Mouse (Mus musculus): Measurements from ENCODE around the gene Zfp3.

DNA sequence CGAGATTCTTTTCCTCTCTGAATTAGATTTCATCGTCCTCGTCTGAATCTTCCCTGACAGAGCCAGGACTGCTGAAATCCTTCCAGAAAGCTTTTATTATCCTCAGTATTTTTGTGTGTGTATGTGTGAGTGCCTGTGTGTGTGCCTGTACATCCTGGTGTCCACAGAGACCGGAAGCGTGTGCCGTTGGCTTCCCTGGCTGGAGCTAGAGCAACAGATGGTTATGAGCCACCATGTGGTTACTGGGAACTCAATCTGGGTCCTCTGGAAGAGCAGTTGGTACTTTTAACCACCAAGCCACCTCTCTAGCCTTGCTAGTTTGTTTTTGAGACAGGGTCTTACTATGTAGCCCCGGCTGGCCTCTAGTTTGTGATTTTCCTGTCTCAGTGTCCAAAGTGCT is 21.9 kb upstream of the Zfp3 start:
- no peak for TF ChIP-seq CTCF (IDR thresholded peaks at IDR 0.05; ENCODE audit: extremely low read depth, insufficient read length, insufficient replicate concordance, low read depth, low read length)
- no peak for TF ChIP-seq POLR2A (IDR thresholded peaks at IDR 0.05; ENCODE audit: low read depth, low read length)

Data from small intestine, adult 2 months (tissue).